Mouse (Mus musculus): Measurements from ENCODE around the gene Hoxb13. TPM values are rescaled to one million over a fixed set of nuclear protein-coding genes. Genes with fewer than 3 reads are reported as not detected.

Gene Hoxb13
- polyA plus RNA-seq, 1 experiment from 2014 or later: not detected

GRCm38 (mm10) chr11:96170711-96171379, 23.3 kb upstream of the Hoxb13 start:
- no peak for TF ChIP-seq CTCF (IDR thresholded peaks at IDR 0.05; ENCODE audit: low read depth)
- H3K9ac ChIP-seq: no peak overlapping the region
- no peaks in the 10 kb centered on the region for H3K4me1 ChIP-seq (ENCODE audit: insufficient read depth)
- H3K36me3 ChIP-seq (ENCODE audit: insufficient read depth): no peaks in the 10 kb centered on the region
- H3K9me3 ChIP-seq (ENCODE audit: low read depth, low read length): no peaks in the 10 kb centered on the region
- no peak overlapping the region for H3K4me2 ChIP-seq
- no peak overlapping the region for H3K27ac ChIP-seq (ENCODE audit: low read depth)
- ATAC-seq (ENCODE audit: insufficient read depth) (no peak), DNase-seq (no peak)
- H3K27me3 ChIP-seq (ENCODE audit: insufficient read depth, low read length): peaks cover 100% of the 10 kb centered on the region
- 5% methylated on average over 20 of the region's 20 CpGs for WGBS
- no peak overlapping the region; the same call in 1 of the 2 replicates for H3K4me3 ChIP-seq (ENCODE audit: low read depth, low read length)

- ATAC-seq (ENCODE audit: insufficient read depth) (no peak), DNase-seq (no peak)
- WGBS: 15% methylated on average over 3 of the region's 3 CpGs
These were observed 22.5 kb upstream of the Hoxb13 start for GRCm38 (mm10) chr11:96171601-96172000.

GRCm38 (mm10) chr11:96172511-96173287, 21.4 kb upstream of the Hoxb13 start:
- TF ChIP-seq CTCF (IDR thresholded peaks at IDR 0.05; ENCODE audit: low read depth): no peak
- Histone ChIP-seq H3K4me3 (ENCODE audit: low read depth, low read length) (no peak overlapping the region; the same call in 1 of the 2 replicates), H3K9ac (no peak overlapping the region), H3K9me3 (ENCODE audit: low read depth, low read length) (no peaks in the 10 kb centered on the region), H3K27me3 (ENCODE audit: insufficient read depth, low read length) (peaks cover 100% of the 10 kb centered on the region), H3K4me2 (no peak overlapping the region), H3K4me1 (ENCODE audit: insufficient read depth) (no peaks in the 10 kb centered on the region), H3K36me3 (ENCODE audit: insufficient read depth) (no peaks in the 10 kb centered on the region), H3K27ac (ENCODE audit: low read depth) (no peak overlapping the region)
- ATAC-seq (ENCODE audit: insufficient read depth) (no peak), DNase-seq (no peak)
- 1% methylated on average over 25 of the region's 25 CpGs for WGBS

More at GRCm38 (mm10) chr11:96171601-96172000, 22.5 kb upstream of the Hoxb13 start:
- no peaks in the 10 kb centered on the region for H3K36me3 ChIP-seq (ENCODE audit: insufficient read depth)
- no peak overlapping the region for H3K9ac ChIP-seq
- H3K9me3 ChIP-seq (ENCODE audit: low read depth, low read length): no peaks in the 10 kb centered on the region
- no peak overlapping the region for H3K4me3 ChIP-seq (ENCODE audit: low read depth, low read length)
- peaks cover 100% of the 10 kb centered on the region for H3K27me3 ChIP-seq (ENCODE audit: insufficient read depth, low read length)
- no peak overlapping the region for H3K4me2 ChIP-seq
- no peaks in the 10 kb centered on the region for H3K4me1 ChIP-seq (ENCODE audit: insufficient read depth)
- no peak overlapping the region for H3K27ac ChIP-seq (ENCODE audit: low read depth)
- no peak for TF ChIP-seq CTCF (IDR thresholded peaks at IDR 0.05; ENCODE audit: low read depth)

GRCm38 (mm10) chr11:96173288-96173840, 20.8 kb upstream of the Hoxb13 start:
- Histone ChIP-seq H3K4me3 (ENCODE audit: low read depth, low read length) (no peak overlapping the region; the same call in 1 of the 2 replicates), H3K4me1 (ENCODE audit: insufficient read depth) (no peaks in the 10 kb centered on the region), H3K27me3 (ENCODE audit: insufficient read depth, low read length) (peaks cover 100% of the 10 kb centered on the region), H3K9me3 (ENCODE audit: low read depth, low read length) (no peaks in the 10 kb centered on the region), H3K4me2 (no peak overlapping the region), H3K36me3 (ENCODE audit: insufficient read depth) (no peaks in the 10 kb centered on the region), H3K9ac (no peak overlapping the region), H3K27ac (ENCODE audit: low read depth) (no peak overlapping the region)
- WGBS: 2% methylated on average over 16 of the region's 16 CpGs
- ATAC-seq (ENCODE audit: insufficient read depth) (no peak), DNase-seq (no peak)
- no peak for TF ChIP-seq CTCF (IDR thresholded peaks at IDR 0.05; ENCODE audit: low read depth)

GRCm38 (mm10) chr11:96174881-96175280, 19.2 kb upstream of the Hoxb13 start:
- H3K9ac ChIP-seq: no peak overlapping the region
- no peak overlapping the region for H3K27ac ChIP-seq (ENCODE audit: low read depth)
- peaks cover 100% of the 10 kb centered on the region for H3K27me3 ChIP-seq (ENCODE audit: insufficient read depth, low read length)
- TF ChIP-seq CTCF (IDR thresholded peaks at IDR 0.05; ENCODE audit: low read depth): no peak
- DNase-seq (no peak), ATAC-seq (ENCODE audit: insufficient read depth) (no peak)
- no peak overlapping the region for H3K4me2 ChIP-seq
- H3K4me1 ChIP-seq (ENCODE audit: insufficient read depth): no peaks in the 10 kb centered on the region
- H3K9me3 ChIP-seq (ENCODE audit: low read depth, low read length): no peaks in the 10 kb centered on the region
- H3K4me3 ChIP-seq (ENCODE audit: low read depth, low read length): no peak overlapping the region
- 4% methylated on average over 6 of the region's 6 CpGs for WGBS
- no peaks in the 10 kb centered on the region for H3K36me3 ChIP-seq (ENCODE audit: insufficient read depth)

GRCm38 (mm10) chr11:96175511-96175910, 18.6 kb upstream of the Hoxb13 start:
- 2% methylated on average over 17 of the region's 17 CpGs for WGBS
- no peak for DNase-seq
- H3K9ac ChIP-seq: no peak overlapping the region
- no peak overlapping the region for H3K4me2 ChIP-seq
- H3K36me3 ChIP-seq (ENCODE audit: insufficient read depth): no peaks in the 10 kb centered on the region
- H3K4me1 ChIP-seq (ENCODE audit: insufficient read depth): no peaks in the 10 kb centered on the region
- TF ChIP-seq CTCF (IDR thresholded peaks at IDR 0.05; ENCODE audit: low read depth): no peak
- no peak overlapping the region for H3K27ac ChIP-seq (ENCODE audit: low read depth)
- peaks cover 100% of the 10 kb centered on the region for H3K27me3 ChIP-seq (ENCODE audit: insufficient read depth, low read length)
- no peak overlapping the region for H3K4me3 ChIP-seq (ENCODE audit: low read depth, low read length)
- no peaks in the 10 kb centered on the region for H3K9me3 ChIP-seq (ENCODE audit: low read depth, low read length)
- ATAC-seq (ENCODE audit: insufficient read depth): no peak

GRCm38 (mm10) chr11:96175951-96176530, 18.1 kb upstream of the Hoxb13 start:
- DNase-seq: no peak
- no peak overlapping the region for H3K9ac ChIP-seq
- no peak overlapping the region for H3K4me3 ChIP-seq (ENCODE audit: low read depth, low read length)
- peaks cover 100% of the 10 kb centered on the region for H3K27me3 ChIP-seq (ENCODE audit: insufficient read depth, low read length)
- no peaks in the 10 kb centered on the region for H3K36me3 ChIP-seq (ENCODE audit: insufficient read depth)
- H3K27ac ChIP-seq (ENCODE audit: low read depth): no peak overlapping the region
- no peak for ATAC-seq (ENCODE audit: insufficient read depth)
- no peaks in the 10 kb centered on the region for H3K9me3 ChIP-seq (ENCODE audit: low read depth, low read length)
- no peaks in the 10 kb centered on the region for H3K4me1 ChIP-seq (ENCODE audit: insufficient read depth)
- no peak overlapping the region for H3K4me2 ChIP-seq
- TF ChIP-seq CTCF (IDR thresholded peaks at IDR 0.05; ENCODE audit: low read depth): no peak
- WGBS: 2% methylated on average over 9 of the region's 9 CpGs
